Mouse (Mus musculus): ENCODE results near the gene Harbi1.
"Not testable (repeated sequence)": the region's sequence is repeated elsewhere in the genome, so short reads cannot be mapped to it uniquely, and the experiment has no call there.

The Harbi1 gene

DNA sequence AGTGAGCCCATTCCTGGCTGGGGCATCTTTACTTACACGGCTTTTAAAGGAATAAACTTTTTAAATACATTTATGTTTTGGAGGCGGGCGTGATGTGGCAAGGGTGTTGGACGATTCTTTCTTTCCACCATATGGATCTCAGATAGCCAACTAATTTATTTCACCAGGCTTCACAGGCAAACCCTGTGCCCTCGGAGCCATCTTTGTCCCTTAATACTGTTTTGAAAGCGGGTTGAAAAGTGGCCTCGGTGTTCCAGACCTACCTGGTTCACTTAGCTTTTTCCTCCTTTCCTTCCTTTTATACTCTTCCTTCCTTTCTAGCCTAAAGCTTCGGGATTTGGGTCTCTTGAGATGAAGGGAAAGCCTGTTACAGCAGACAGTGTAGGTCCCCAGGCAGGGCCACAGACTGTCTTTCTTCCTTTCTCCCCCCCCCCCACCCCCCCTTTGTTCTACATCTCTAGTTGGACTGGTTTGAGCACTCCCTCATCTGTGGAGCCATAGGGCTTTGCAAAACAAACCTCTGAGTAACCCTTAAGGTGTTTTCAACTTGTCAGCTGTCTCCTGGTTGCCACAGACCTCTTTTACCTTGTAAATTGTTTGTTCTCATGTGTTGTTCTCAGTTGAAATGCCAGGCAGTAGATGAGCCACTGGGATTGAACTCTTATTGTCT is 739 bp downstream of the Harbi1 start:
- in situ Hi-C loops (cut with MboI; ENCODE audit: low sequenced_read_pairs) = no loop called here

DNA sequence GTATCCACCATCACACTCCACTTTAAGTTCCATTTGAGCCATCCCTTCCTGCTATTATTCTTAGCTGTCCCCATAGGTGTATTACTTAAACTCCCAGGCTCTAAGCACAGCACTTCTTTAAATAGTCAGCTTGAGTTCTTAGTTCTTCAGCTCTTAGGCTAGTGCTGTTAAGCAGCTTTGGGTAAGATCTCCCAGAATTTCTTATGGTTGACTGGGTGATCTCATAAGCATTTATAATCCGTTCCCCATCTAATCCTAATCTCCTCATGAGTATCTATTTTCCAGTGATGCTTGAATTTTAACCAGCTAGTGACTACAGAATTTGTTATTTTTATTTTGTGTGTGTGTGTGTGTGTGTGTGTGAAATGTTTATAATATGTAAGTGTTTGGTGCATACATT is 4.3 kb downstream of the Harbi1 start:
- in situ Hi-C loops (cut with MboI; ENCODE audit: low sequenced_read_pairs) = no loop called here

DNA sequence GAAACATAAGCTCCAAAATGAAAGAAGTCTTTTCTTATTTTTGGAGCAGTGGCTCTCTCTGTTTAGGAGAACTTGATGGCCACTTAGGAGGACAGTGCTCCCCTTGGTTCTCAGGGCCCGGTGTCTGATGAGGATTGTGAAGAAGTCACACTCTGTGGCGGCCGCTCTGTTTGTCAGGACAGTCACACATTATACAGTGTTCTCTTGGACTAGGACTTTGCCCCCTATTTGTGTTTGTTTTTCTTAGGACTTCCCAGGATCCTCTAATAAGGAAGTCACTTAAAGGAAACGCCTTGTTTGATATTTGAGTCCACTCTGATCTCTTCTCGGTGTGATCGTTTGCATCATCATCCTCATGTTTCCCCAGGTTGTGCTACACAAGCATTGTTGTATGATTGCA is 7.6 kb downstream of the Harbi1 start:
- in situ Hi-C loops (cut with MboI; ENCODE audit: low sequenced_read_pairs) = no loop called here

DNA sequence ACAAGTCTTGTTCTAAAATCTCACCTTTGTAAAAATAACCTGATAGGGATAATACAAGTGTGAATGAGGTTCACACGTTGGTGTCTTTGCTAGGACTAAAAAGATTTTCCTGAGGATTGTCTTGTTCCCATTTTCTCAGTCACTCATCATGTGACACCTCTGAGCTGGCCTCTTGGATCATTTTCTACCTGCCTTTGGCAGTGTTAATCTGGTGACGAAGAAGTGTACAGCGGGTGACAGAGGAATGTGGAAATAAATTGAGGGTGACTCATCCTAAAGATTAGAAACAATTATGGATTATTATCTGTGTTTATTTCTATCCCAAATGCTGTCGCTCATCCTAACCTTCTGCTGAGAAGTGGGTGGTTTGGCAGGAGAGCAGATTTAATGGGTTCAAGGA is 12.7 kb downstream of the Harbi1 start:
- in situ Hi-C loops (cut with MboI; ENCODE audit: low sequenced_read_pairs) = no loop called here

DNA sequence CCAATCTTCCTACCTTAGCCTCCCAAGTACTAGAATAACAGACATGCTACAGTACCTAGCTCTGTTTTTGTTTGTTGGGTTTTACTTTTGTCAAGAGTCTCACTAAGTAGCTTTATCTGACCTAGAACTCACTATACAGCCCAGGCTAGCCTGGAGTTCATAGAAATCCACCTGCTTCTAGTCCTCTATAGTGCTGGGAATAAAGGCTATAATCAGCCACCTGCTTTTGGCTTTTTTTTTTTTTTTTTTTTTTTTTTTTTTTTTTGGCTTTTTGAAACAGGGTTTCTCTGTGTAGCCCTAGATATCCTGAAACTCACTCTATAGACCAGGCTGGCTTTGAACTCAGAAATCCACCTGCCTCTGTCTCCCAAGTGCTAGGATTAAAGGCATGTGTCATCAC is 13.3 kb downstream of the Harbi1 start:
- in situ Hi-C loops (cut with MboI; ENCODE audit: low sequenced_read_pairs) = no loop called here

DNA sequence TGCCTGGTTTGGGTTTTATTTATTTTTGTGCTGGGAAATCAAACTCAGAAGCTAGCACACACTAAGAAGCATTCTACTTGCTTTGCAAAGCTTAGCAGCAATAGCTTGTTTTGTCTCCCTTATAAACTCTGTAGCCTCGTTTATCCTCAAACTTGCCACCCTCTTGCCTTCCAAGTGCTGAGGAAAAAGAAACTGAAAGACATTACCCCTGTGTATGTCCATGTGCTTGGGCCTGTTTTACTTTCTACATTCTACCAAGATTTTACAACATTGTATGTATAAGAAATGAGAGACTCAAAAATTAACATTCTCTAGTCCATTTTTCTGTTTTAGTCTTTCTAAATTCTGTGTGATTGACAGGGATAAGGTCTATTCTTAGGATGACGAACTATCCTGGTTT is 14.1 kb downstream of the Harbi1 start:
- in situ Hi-C loops (cut with MboI; ENCODE audit: low sequenced_read_pairs) = no loop called here

DNA sequence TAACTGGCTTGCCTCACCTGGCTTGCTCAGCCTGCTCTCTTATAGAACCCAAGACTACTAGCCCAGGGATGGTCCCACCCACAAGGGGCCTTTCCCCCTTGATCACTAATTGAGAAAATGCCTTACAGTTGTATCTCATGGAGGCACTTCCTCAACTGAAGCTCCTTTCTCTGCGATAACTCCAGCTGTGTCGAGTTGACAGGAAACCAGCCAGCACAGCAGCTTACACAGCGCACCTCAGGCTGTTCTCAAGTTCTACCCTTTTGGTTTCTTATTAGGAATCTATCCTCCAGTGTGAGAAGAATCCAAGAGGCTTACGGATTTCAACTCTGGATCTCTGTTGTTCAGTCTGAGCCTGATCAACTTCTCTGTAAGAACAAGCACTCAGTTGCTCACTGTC is 14.8 kb downstream of the Harbi1 start:
- in situ Hi-C loops (cut with MboI; ENCODE audit: low sequenced_read_pairs) = not testable (repeated sequence)

DNA sequence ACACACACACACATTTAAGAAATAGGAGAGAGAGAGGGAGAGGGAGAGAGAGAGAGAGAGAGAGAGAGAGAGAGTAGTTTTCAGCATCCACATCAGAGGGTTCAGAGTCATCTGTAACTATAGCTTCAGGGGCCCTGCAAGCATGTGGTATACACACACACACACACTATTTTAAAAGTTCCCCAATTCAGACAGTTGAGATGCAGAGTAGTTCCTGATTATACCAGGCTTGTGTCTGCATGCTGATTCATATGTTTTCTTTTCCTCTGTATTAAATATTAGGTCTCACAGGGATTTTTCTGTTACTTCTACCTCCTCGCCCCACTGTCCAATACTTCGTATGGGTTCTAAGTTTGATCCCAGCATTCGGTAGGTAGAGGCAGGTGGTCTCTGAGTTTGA is 16.4 kb downstream of the Harbi1 start:
- in situ Hi-C loops (cut with MboI; ENCODE audit: low sequenced_read_pairs) = no loop called here

DNA sequence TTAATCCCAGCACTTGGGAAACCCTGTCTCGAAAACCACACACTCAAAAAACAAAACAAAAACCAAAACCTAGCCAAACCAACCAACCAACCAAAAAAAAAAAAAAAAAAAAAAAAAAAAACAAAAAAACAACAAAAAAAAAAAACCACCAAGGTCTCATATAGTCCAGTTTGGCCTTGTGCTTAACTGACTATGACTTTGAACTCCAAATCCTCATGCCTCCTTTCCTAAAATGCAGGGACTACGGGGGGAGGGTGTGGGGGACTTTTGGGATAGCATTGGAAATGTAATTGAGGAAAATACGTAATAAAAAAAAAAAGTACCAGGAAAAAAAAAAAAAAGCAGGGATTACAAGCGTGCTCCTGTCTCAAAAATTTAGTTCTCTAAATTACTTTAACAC is 18.9 kb downstream of the Harbi1 start:
- in situ Hi-C loops (cut with MboI; ENCODE audit: low sequenced_read_pairs) = no loop called here

DNA sequence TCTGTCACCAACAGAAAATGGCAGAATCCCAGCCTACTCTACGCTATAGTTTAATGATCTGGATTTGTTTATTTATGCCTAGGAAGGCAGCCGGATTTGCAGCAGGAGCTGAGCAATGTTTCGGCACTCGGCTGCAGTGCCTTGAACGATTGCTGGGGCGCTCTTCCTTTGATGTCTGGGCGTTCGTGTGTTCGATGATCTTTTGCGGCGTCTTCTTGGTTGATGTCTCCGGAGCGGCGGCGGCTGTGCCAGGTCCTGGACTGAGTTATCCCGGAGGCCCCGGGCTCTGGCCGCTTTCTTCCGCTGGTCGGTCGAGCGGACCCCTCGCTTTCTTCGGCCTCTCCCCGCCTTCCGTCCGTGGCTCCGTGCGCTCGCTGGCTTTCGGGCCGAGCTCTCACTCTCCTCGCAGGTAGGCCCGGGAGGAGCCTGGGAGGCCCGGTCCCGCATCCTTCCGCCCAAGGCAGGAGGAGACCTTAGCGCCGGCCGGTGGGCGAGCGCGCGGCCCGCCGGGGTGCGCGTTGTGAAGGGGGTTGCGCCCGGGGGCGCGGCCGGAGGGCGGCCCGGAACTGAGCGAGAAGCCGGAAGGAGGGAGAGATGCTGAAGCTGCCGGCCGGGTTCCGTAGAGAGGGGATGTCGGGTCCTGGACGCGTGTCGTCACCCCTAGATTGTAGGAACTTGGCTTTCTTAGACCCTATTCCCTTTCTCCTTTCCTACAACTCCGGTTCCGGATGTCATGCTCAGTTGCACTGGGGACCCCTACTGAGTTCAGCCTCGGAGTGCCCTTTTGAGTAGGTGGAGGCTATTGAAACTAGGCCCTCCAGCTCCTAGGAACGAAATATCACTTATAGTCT is 19.5 kb downstream of the Harbi1 start, which contains the start of gene Ambra1:
Gene Ambra1, plus strand, starts transcription at position 164 of the 851 bp plus-strand sequence.
- in situ Hi-C loops (cut with MboI; ENCODE audit: low sequenced_read_pairs) = no loop called here

DNA sequence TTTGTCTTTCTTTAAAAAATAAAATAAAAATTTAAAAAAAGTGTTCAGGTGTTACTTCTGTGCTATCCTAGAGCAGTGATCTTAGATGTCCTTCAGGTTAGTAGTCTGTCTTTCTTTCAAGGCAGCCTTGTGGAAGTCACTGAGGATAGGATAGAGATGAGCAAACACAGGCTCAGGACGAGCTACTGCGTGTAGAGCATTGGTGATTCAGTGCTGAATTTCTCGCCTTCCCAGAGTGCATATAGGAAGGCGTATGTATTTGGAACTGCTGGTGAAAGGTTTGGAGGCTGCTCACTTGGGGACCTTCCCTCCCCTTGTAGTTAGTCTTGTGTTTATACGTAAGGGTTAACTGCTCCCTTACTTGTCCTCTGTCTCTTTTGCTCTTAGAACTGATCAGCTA is 24.6 kb downstream of the Harbi1 start:
- in situ Hi-C loops (cut with MboI; ENCODE audit: low sequenced_read_pairs) = no loop called here

DNA sequence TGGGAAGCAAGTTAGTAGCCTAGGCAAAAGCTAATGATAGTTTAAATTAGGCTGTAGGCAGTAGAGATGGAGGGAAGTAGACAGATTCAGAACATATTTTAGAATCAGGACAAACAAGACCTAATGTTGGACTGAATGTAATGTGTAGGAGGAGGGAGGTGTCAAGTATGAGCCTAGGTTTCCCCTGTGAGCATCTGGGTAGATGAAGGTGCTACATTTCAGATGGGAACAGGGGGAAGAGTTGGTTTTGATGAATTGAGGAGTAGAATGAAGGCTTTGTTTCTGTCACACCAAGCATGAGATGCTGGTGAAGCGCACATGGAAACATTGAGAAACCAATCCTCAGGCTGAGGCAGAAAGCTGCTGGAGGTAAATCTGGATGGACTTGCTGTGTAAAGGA is 28.9 kb downstream of the Harbi1 start:
- in situ Hi-C loops (cut with MboI; ENCODE audit: low sequenced_read_pairs) = no loop called here

DNA sequence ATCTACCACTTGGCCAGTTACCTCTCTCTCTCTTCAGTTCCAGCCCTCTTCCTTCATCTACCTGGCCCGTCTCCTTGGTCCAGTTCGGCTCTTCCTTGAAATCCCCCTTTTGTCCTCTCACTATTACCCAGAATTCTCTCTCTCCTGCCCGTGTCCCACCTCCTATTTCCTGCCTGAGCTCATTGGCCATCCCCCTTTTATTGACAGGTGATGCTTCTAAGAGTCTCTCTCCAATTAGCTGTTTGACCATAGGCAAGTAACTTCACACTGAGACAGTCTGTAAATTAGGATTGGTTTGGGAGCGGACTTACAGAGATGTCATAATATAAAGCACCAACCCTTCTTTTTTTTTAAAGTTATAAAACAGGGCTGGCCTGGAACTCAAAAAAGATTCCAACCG is 34.0 kb downstream of the Harbi1 start:
- in situ Hi-C loops (cut with MboI; ENCODE audit: low sequenced_read_pairs) = no loop called here

DNA sequence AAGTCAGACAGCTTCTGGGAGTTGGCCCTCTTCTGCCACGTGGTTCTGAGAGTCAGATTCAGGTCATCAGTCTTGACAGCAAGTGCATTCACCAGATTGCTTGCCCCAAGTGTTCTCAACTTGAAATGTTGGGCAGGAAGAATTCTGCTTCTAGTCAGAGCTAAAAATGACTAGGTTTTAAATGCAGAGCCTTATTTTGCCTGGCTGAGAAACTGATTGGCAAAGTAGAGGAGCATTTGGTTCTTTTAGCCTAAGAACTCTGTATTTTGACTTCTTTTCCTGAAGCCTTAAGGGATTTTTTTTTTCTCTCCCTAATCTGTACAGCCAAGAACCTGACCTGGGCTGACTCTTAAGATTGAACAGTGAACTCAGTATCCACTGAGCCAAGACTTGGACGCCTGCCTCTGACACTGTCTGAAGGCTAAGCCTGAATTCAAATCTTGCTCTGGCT is 39.2 kb downstream of the Harbi1 start:
- in situ Hi-C loops (cut with MboI; ENCODE audit: low sequenced_read_pairs) = no loop called here

Measured in CH12F3 (cell line).